Mouse (Mus musculus) heart, postnatal 25 days (tissue): Measurements from ENCODE around the gene Kcnh6. TPM values are rescaled to one million over a fixed set of nuclear protein-coding genes. Genes with fewer than 3 reads are reported as not detected.
"Not testable (repeated sequence)": the region's sequence is repeated elsewhere in the genome, so short reads cannot be mapped to it uniquely, and the experiment has no call there.

ENCODE experiments used
- DNase-seq: peaks from one replicate; pipeline ENCODE4 v3.0.0; 2022; ENCODE audit warnings: low spot score
- intact Hi-C: fragments of 180-260 bp; cut with DNase I; formaldehyde crosslinking; loops from one replicate; pipeline ENCODE4 v1.15.1; 2025
- total RNA-seq, 2 experiments: library from RNA; stranded (reverse); gene quantifications; 2 replicates each; pipeline ENCODE4 v1.2.3; 2021

The Kcnh6 gene
- total RNA-seq, 2 experiments from 2014 or later = 0.39 TPM; not detected in 1

DNA sequence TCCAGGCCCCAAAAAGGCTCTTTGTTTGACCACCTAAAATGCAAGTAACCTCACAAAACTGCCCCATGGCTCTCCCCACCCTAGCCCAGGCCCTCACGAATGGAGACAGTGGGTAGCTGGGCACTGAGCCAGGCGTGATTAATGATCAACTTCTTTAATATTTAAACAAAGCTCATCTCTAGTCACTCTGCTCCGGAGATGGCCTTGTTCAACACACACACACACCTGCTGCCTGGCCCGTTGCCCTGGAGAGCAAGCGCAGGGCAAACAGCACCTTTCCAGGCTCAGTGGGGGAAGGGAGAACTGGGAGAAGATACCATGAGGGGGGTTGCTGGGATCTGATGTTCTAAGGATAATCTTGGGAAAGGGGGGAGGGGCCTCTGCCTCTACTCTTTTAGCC lies 2.0 kb upstream of the Kcnh6 start:
- intact Hi-C loops = no loop called here
- no peak for DNase-seq

DNA sequence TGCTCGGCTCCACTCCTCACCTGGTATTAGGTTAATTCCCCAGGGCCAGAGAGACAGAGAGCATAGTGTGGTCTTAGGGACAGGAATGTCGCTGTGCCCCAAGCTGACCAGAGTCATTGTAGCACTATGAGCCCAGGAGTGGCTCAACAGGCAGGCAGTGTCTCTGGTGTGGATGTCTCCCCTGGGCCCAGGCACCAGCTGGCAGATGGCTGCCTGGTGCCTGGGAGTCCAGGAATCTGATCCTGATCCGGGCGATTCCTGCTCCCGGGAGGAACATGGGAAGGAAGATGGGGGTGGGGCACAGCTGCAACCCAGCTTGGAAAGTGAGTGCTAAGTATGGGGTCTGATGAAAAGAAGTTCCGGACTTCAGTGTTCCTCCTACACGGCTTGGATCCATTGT lies 4.8 kb downstream of the Kcnh6 start:
- intact Hi-C loops = no loop called here
- no peak for DNase-seq

DNA sequence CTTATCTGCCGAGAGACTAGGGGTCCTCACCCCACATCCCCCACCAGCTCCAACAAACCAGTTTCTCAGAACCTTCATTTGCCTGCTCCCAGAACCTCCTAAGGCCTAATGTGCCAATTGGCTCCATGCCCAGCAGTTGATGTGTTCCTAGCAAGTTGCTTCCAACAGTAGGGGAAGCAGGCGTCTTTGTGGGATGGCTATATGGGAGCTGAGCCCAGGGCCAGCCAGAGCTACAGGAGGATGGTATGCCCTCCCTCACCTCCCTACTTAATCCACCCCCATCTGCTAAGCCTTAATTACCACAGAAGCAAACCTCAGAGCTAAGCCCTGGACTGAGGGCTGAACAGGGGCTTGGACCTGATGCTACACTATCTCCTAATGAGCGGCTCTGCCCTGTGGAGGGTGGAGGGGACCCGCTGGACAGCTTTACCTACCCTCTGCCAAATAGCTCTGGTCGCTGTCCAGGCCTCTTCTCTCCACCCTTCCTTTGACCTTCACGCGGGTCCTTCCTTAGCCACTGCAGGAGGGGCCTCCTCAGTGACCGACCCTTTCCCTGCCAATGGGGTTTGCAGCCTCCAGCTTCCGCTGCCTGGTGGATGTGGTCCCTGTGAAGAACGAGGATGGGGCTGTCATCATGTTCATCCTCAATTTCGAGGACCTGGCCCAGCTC lies 5.8 kb downstream of the Kcnh6 start:
- intact Hi-C loops = no loop called here
- no peak for DNase-seq

DNA sequence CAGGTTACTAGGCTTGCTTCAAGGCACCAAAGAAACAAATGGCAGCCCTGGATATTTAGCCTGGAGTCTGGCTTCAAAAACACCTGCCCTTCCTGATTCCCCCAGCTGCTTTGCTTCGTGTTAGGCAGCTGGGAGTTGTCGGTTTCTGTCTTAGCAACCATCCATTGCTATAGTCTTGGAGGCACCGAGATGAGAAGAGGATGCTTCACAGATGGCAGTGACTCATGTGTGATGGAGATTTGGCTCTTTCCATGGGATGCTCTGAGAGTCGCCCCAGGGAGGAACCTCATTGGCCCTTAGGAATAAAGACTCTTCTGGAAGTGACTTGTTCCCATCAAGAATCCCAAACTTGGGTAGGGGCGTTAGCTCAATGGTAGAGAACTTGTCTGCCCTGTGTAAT lies 8.5 kb downstream of the Kcnh6 start:
- no peak for DNase-seq
- intact Hi-C loops = no loop called here

DNA sequence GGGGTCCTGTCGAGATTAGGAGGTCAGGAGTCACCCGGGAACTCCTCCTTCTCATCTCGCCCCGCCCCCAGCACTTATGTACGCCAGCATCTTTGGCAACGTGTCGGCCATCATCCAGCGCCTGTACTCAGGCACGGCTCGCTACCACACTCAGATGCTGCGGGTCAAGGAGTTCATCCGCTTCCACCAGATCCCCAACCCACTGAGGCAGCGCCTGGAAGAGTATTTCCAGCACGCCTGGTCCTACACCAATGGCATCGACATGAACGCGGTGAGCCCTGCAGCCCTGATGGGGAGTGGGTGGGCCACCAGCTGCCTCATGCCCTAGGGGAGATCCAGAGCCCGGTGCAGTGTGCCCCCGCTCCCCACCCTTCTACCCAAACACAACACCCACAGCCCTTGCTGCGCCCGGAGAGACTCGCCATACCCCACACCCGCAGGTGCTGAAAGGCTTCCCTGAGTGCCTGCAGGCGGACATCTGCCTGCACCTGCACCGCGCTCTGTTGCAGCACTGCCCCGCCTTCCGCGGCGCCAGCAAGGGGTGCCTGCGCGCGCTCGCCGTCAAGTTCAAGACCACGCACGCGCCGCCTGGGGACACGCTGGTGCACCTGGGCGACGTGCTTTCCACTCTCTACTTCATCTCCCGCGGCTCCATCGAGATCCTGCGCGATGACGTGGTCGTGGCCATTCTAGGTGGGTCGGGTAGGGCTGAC lies 12.3 kb downstream of the Kcnh6 start:
- DNase-seq = no peak
- intact Hi-C loops = no loop called here

DNA sequence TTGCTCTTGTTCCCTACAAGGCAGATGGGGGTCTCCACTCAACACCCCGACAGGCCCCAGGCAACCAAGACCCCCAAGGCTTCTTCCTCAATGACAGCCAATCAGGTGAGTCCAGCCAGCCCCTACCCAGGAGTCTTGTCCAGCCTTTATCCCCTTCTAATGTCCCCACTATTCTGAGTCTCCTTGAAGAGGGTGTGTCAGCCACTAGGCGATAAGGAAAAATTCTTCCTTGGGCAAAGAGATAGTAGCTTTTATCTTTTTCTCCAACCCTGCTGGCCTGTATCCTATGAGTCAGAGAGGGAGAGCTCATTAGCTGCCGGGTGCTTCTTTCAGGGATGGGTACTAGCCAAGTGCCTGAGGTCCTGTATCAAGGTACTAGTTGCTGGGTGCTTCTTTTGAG lies 17.9 kb downstream of the Kcnh6 start:
- intact Hi-C loops = loop anchor here (2.0 kb wide), 2 partner anchors 25 to 99 kb away; no protein-coding TSS in a partner anchor
- no peak for DNase-seq

DNA sequence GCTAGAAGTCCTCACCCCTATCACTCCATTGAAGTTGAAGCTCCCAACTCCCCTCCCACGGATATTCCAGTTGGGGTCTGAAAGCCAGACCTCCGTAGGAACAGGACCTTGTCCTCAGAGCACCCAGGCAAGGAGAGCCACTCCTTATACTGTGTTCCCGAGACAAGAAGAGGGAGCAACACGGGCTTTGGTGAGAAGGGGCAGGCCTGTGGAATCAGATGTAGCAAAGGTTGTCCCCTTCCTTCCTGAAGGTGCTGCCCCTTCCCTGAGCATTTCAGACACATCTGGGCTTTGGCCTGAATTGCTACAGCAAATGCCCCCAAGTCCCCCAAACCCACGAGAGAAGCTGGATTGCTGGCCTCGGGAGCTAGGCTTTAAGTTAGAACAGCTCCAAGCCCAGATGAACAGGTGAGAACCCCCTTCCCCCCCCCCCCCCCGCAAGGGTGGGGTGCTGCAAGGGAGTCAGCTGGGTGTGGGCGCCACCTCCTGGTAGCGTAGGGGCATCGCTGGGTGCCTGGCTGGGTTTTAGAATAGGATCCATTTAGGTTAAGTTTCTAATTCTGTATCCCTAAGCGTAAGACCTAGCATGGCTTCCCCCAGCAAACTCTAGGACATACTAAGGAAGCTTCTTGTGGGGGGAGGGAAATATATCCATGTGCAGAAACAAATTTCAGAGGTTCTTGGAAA lies 18.7 kb downstream of the Kcnh6 start:
- intact Hi-C loops = loop anchor here (2.0 kb wide), 2 partner anchors 26 to 100 kb away; no protein-coding TSS in a partner anchor
- no peak for DNase-seq

DNA sequence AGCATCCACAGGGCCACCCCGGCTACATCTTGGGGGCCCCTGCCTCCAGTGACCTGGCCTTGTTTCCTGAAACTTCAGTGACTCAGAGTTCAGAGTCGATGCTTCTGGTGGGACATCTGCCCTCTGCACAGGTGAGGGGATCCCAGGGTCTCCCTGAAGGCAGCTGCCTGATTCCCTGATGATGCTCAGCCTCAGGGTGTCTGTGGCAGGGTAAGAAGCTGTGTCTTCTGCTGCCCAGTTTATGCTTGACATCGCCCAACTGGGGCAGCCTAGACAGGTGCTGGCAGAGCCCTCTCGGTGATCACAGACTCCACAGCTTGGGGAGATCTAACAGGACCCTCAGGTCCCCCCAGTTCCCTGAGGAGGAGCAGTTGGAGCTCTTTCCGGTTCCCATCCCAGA lies 19.7 kb downstream of the Kcnh6 start:
- intact Hi-C loops = loop anchor here (2.0 kb wide), 2 partner anchors 27 to 101 kb away; no protein-coding TSS in a partner anchor
- DNase-seq = no peak

DNA sequence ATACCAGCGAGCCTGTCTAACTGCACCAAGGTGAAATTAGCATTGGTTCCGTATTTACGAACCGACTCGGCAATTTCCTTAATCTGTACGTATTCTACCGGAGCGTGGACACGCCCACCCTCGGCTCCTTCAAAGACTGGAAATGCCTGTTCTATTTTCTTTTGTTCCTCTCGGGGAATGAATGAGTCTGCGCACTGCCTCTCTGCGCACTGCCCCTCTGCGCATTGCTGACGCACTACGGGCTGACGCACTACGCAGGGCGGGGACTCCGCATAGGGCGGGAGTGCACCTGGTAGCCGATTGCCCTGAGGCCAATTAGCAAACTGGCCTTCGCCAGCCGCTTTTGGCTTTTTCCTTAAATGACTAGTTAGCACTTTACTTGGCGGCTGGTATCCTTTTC lies 24.1 kb downstream of the Kcnh6 start:
- DNase-seq, intact Hi-C loops: not testable (repeated sequence)

DNA sequence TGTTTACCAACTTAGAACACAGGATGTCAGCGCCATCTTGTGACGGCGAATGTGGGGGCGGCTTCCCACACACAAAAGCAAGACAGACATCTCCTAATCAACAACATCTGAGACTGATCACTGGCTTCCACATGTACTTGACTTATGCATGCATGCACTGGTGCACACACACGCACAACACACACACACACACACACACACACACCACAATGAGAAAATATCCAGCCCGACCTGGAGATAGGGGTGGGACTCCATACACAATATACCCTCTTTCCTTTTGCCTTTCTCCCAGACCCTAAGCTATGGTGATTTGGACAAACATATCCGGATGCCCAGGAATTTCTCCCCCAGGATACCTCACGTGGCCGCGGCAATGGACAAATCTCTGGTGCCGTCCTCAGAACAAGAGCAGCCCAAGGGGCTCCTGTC lies 25.6 kb downstream of the Kcnh6 start:
- intact Hi-C loops = no loop called here
- no peak for DNase-seq

DNA sequence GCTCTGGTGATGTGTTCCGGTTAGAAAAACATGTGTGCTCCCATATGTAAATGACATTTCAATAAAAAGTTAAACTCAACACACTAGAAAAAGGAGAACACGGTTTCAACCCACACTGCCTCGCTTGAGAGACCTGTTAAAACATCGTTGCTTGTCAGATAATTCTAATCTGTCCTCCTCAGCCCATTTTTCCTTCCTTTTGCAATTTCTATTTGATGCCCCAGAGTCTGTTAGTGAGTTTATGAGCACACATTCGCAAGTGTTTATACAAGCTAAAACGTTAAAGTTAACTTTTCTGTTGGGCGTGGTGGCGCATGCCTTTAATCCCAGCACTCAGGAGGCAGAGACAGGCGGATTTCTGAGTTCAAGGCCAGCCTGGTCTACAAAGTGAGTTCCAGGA lies 27.1 kb downstream of the Kcnh6 start:
- intact Hi-C loops = loop anchor here (5.0 kb wide), 1 partner anchor 37 kb away; no protein-coding TSS in a partner anchor
- no peak for DNase-seq

DNA sequence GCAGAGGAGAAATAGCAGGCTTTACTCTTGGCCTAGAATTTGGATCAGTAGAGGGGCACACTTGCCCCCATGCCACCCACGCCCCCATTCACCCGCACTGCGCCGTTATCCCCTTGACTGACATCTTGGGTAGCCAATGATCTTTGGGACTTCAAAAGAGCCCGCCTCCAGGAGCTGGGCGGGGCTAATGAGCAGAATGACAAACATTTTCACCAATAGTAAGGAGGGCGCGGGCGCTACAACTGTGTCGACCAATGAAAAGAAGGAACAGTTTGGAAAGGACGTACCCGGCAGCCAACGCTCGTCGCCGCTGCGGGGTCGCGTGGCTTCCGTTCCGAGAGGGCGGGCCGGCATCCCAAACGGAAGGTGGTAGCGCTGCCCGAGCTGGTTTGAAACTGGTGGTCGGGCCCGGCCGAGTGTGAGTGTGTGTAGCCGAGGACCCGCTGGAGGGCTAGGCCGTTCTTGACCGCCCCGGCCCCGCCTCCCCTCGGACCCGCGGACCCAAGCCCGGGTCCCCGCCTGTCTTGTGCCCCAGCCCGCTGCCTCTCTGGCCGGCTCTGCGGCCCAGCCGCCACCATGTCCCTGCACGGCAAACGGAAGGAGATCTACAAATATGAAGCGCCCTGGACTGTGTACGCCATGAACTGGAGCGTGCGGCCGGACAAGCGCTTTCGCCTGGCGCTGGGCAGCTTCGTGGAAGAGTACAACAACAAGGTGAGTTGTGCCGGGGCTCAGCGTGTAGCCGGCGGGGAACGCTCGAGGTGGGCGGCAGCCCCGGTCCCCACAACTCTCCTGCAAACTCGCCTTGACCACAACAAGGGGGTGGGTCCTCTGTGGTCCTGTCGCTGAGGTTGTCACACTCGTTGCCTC lies 28.9 kb downstream of the Kcnh6 start, which contains the start of gene Dcaf7:
TSS of gene Dcaf7 (plus strand) at position 325 of the 870 bp plus-strand sequence.
- intact Hi-C loops = loop anchor here (5.0 kb wide), 1 partner anchor 36 kb away; no protein-coding TSS in a partner anchor
- DNase-seq = peak; percentile 95

DNA sequence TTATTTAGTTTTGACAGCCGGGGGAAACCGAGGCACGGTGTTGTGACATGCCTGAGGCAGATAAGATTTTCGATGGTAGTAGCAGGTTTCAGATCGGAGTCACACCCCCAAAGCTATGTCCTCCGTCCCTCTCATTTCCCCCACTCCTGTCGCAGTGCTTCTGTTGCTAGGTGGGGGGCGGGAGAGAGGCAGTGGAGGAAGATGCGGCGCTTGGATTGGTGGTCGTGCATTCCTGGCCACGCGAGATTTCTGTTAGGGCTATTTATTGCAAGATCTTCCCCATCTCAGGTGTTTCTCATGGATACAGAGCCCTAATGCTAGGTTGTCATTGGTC lies 29.5 kb downstream of the Kcnh6 start:
- intact Hi-C loops = loop anchor here (5.0 kb wide), 1 partner anchor 35 kb away; no protein-coding TSS in a partner anchor
- no peak for DNase-seq

DNA sequence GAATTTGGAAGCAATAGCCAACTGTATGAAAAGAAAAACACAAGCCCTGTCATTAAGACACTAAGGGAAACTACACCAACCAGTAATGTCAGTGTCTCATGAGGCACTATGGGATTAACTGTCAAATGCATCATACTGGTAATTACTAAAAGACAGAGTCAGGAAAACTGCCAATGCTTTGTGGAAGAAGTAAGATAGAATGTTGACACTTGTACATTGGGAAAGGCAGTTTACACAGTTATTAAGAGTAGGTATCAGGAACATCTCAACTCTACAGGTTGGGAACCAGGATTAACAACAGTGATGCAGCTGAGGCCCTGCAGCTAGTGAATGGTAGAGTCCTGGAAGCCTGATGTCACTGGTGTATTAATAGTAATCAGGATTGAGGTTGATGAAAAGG lies 36.4 kb downstream of the Kcnh6 start:
- intact Hi-C loops = no loop called here
- no peak for DNase-seq

DNA sequence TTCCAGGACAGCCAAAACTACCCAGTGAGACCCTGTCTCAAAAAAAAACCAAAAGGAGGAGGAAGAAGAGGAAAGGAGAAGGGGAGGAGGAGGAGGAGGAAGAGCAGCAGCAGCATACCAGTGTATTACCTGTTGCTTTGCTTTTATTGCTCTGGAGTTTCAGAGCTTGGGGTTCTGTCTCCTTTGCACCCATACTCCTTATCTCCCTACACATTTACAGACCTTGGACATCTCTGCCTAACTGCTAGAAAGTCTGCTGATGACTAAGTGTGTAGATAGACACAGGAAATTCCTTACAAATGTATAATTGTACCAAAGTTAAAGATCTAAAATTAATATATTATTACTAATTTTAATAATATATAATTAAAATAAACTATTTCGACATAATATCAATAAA lies 37.3 kb downstream of the Kcnh6 start:
- no peak for DNase-seq
- intact Hi-C loops = no loop called here

DNA sequence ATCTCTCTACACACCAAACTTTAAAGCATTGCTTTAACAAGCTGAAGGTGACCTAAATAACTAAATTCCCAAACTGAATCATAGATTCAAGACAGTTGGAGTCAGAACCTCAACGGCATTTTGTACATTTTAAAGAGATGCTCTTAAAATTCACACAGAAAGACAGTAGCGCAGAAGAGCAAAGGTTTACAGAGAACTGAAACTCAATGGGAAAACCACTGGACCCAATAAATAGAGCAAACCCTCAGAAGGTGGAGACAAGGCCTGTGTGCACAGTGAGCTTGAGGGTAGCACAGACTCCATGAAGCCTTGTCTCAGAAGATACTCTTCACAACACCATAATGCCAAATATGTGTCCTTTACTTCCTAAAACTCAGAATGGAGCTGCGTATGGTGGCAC lies 37.9 kb downstream of the Kcnh6 start:
- intact Hi-C loops = no loop called here
- no peak for DNase-seq

DNA sequence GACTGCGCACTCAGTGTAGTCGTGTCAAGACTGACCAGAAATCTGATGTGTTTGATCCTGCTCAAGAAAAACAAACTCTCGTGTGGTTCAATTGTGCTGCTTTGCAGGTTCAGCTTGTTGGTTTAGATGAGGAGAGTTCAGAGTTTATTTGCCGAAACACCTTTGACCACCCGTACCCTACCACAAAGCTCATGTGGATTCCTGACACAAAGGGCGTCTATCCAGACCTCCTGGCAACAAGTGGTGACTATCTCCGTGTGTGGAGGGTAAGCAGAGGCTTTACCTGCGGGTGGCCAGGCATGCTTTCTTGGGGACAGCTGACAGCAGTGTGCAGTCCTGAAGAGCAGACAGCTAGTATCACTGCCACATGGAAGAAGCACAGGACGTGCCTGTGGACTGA lies 38.7 kb downstream of the Kcnh6 start:
- intact Hi-C loops = no loop called here
- DNase-seq = no peak

DNA sequence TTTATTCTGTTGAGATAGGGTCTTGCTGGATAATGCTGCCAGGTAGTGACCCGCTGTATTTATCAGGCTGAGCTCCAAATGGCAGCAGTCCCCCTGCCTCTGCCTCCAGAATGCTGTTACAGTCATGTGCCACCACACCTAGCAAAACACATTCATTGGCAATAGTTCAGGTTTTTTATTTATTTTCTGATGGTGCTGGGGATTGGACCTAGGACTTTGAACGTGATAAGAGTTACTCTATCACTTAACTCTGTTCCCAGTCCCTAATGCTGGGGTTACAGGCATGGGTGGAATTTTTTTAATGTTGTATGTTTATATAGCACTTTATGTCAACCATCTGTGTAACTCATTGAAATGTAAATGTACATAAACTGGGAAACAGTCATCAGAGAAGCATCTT lies 46.0 kb downstream of the Kcnh6 start:
- no peak for DNase-seq
- intact Hi-C loops = no loop called here

DNA sequence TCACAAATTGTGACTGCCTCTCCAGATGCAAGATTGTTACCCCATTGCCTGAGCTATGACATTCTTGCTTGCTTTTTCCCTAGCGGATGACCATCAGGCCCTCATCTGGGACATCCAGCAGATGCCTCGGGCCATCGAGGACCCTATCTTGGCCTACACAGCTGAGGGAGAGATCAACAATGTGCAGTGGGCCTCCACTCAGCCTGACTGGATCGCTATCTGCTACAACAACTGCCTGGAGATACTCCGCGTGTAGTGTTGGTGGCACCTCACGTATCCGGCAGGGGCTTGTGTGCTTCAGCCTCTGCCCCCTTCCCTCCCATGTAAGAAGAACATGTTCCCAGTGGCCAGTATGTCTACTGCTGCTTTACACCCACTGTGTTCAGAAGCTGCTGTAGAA lies 46.7 kb downstream of the Kcnh6 start:
- DNase-seq = no peak
- intact Hi-C loops = no loop called here

DNA sequence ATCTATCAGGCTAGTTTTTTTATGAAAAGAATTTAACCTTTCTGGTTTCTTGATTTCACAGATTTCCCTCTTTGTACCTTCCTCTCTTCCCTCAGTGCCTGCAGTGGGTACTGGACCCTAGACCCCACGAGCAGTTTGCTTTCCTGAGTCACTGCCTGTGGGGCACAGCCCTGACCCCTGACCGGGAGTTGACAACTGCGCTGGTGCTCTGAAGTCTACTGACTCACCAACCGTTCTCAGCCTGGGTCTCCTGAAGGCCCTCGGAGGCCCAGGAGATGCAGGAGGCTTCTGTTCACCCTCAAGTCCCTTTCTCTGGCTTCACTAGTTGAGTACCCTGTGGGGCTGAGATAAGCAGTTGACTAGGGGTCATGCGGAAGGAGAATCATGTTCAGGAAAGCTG lies 47.4 kb downstream of the Kcnh6 start:
- intact Hi-C loops = no loop called here
- DNase-seq = no peak
